Mouse (Mus musculus): ENCODE results near the gene Fem1b.

GRCm38 (mm10) chr9:62820829-62821228 is 9.1 kb upstream of the Fem1b start:
- no peak for TF ChIP-seq CTCF (IDR thresholded peaks at IDR 0.05; ENCODE audit: extremely low read depth, insufficient read length, insufficient replicate concordance, low read depth, low read length)
- TF ChIP-seq POLR2A (IDR thresholded peaks at IDR 0.05; ENCODE audit: low read depth, low read length), result no peak
